Mouse (Mus musculus) kidney, adult 9 months (tissue): ENCODE measurements around the gene Trmt2b.
"Not testable (repeated sequence)": the region's sequence is repeated elsewhere in the genome, so short reads cannot be mapped to it uniquely, and the experiment has no call there.

Experiments
- DNase-seq: peaks from one replicate; pipeline ENCODE4 v3.0.0; 2022

The Trmt2b gene

DNA sequence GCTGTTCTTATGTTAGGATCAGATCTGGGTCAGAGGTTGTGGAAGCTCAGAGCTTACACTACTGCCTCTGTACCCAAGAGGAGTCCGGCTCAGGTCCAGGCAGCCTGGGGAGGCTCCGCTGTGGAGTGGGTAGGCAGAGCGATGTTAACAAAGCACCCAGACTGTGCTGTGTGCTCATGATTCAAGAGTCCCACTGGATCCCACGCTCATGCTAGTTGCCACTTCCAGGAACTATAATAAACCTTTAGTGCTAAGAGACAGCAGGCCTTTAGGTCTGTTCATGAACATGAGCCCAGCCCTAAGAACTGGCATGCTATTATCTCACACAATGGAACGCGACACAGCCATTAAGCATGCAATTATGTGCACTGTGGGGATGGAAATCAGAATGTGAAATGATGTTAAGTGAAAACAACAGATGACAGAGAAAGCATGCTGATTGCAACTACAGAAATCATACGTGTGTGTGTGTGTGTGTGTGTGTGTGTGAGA is 65.6 kb downstream of the Trmt2b start:
- no peak for DNase-seq

- no peak for DNase-seq
These were observed 68.3 kb downstream of the Trmt2b start for GRCm38 (mm10) chrX:134208491-134208890.

DNA sequence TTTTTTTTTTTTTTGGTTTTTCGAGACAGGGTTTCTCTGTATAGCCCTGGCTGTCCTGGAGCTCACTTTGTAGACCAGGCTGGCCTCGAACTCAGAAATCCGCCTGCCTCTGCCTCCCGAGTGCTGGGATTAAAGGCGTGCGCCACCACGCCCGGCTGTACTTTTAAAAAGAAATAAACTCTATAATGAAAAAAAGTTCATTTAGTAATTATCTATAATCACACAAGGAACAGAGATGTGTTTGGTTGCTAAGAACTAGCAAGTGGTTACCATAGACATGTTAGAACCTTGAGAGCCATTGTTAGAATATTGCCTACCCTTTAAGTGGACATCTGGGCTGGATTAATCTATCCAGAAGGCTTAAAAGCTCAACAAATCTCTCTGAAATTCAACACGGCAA is 89.6 kb downstream of the Trmt2b start, which contains the start of gene Arl13a:
TSS of gene Arl13a (plus strand) at position 301 of the 400 bp plus-strand sequence.
- not testable (repeated sequence) for DNase-seq

DNA sequence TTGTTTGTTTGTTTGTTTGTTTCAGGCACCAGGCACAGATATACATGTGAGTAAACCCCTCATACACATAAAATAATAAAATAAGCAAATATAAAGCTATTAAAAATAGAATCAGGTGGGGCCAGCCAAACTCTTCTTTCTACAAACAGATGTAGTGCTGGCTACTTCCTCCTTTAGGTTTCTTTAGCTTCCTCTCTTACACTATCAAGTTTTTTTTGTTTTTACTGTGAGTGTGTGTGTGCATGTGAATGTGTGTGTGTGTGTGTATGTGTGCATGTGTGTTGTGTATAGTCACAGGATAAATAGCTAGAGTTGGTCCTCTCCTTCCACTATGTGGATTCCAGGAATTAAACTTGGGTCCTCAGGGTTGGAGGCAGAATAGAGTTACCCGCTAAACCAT is 102.1 kb downstream of the Trmt2b start:
- no peak for DNase-seq
